ENCODE assay signal across 9 mouse cellular contexts in genomic region chr5:107727007-107727402, GRCm38 (mm10). TPM values are rescaled to one million over a fixed set of nuclear protein-coding genes. Genes with fewer than 3 reads are reported as not detected.
DNase-seq lines count a peak whose midpoint lies in the region; ATAC-seq and TF ChIP-seq lines count a peak whose summit lies in the region.
"Had no signal": no experiment of that assay in that cellular context is flagged by ENCODE, and none has a peak within 500 bp of the region (broad histone marks: within the 10 kb centered on the region; RNA-seq: fewer than 3 reads in every experiment).

No protein-coding gene starts in this region.

- H3K4me3 ChIP-seq in embryonic facial prominence, embryonic 10.5 days = peak overlapping the region; percentile 42
- H3K4me3 ChIP-seq in hindbrain, embryonic 10.5 days = peak overlapping the region; percentile 43
- H3K4me3 ChIP-seq in liver, postnatal 0 days (ENCODE audit: low read depth, low read length) = peak overlapping the region; percentile 47

- peak; percentile 8 for DNase-seq in kidney, adult 18-20 months
- DNase-seq in kidney, postnatal 4 days = no peak
- DNase-seq in embryonic facial prominence, embryonic 10.5 days (ENCODE audit: low spot score) = no peak
- no peak for DNase-seq in hindbrain, embryonic 10.5 days (ENCODE audit: low spot score)
- no peak for DNase-seq in liver, postnatal 0 days
- DNase-seq in layer of hippocampus, adult 11-12 months (ENCODE audit: low spot score) = no peak
- no peak for DNase-seq in left cerebral cortex, postnatal 10 days (ENCODE audit: extremely low spot score in 1 of 2, low spot score in 2 of 2)
- DNase-seq in layer of hippocampus, postnatal 14 days (ENCODE audit: low spot score in 2 of 2) = no peak

- intact Hi-C loops in left cerebral cortex, postnatal 10 days (cut with DNase I) = loop anchor here (5.0 kb wide), 1 partner anchor 1260 kb away; no protein-coding TSS in a partner anchor

- H3K9me3 ChIP-seq in embryonic facial prominence, embryonic 10.5 days = no peaks in the 10 kb centered on the region
- H3K9me3 ChIP-seq in hindbrain, embryonic 10.5 days = no peaks in the 10 kb centered on the region
- no peaks in the 10 kb centered on the region for H3K9me3 ChIP-seq in liver, postnatal 0 days (ENCODE audit: low read length)

- peak overlapping the region; percentile 53 for H3K9ac ChIP-seq in liver, postnatal 0 days (replicated peaks)

- peaks cover 100% of the 10 kb centered on the region for H3K27me3 ChIP-seq in embryonic facial prominence, embryonic 10.5 days (replicated peaks; ENCODE audit: low read depth, poor library complexity, severe bottlenecking)
- H3K27me3 ChIP-seq in hindbrain, embryonic 10.5 days (ENCODE audit: insufficient read depth, poor library complexity, severe bottlenecking) = peaks cover 100% of the 10 kb centered on the region
- H3K27me3 ChIP-seq in liver, postnatal 0 days (ENCODE audit: insufficient read depth, low read length) = peaks cover 63% of the 10 kb centered on the region

- TF ChIP-seq CTCF in liver, postnatal 0 days (IDR thresholded peaks at IDR 0.05; ENCODE audit: low read depth) = no peak

- ATAC-seq in liver, postnatal 0 days = no peak

- no peak overlapping the region for H3K27ac ChIP-seq in embryonic facial prominence, embryonic 10.5 days (replicated peaks)
- H3K27ac ChIP-seq in hindbrain, embryonic 10.5 days = no peak overlapping the region
- 0 out of 2 replicates have a peak overlapping the region, but pooled peaks have one; percentile 73 for H3K27ac ChIP-seq in liver, postnatal 0 days (ENCODE audit: low read depth)

- H3K4me1 ChIP-seq in embryonic facial prominence, embryonic 10.5 days = peaks cover 44% of the 10 kb centered on the region
- peaks cover 42% of the 10 kb centered on the region for H3K4me1 ChIP-seq in hindbrain, embryonic 10.5 days (replicated peaks)
- H3K4me1 ChIP-seq in liver, postnatal 0 days (ENCODE audit: insufficient read depth) = peaks cover 35% of the 10 kb centered on the region

- no peaks in the 10 kb centered on the region for H3K36me3 ChIP-seq in embryonic facial prominence, embryonic 10.5 days (replicated peaks)
- H3K36me3 ChIP-seq in hindbrain, embryonic 10.5 days = no peaks in the 10 kb centered on the region
- no peaks in the 10 kb centered on the region for H3K36me3 ChIP-seq in liver, postnatal 0 days (replicated peaks; ENCODE audit: insufficient read depth, low read length)

- H3K4me2 ChIP-seq in liver, postnatal 0 days (ENCODE audit: low read depth, low read length) = peak overlapping the region; percentile 77

- TF ChIP-seq EP300 in liver, postnatal 0 days (IDR thresholded peaks at IDR 0.05; ENCODE audit: low read depth) = no peak

- WGBS in embryonic facial prominence, embryonic 10.5 days = 17% methylated on average over 12 of the region's 12 CpGs
- WGBS in hindbrain, embryonic 10.5 days = 15% methylated on average over 12 of the region's 12 CpGs
- WGBS in liver, postnatal 0 days (ENCODE audit: insufficient replicate concordance) = 24% methylated on average over 12 of the region's 12 CpGs

RNA-seq across cellular contexts. Expression of gene Gfi1, which starts 1.2 kb away (rescaled TPM):
- polyA plus RNA-seq in embryonic facial prominence, embryonic 10.5 days (2016; fragmentation: Nextera tagmentation; extraction: Ambion mirVana) = 0.05 TPM in 1 of 2 replicates, not detected in the other
- 0.05 TPM in 1 of 2 replicates, not detected in the other for polyA plus RNA-seq in hindbrain, embryonic 10.5 days (2016; fragmentation: Nextera tagmentation; extraction: Ambion mirVana)
- polyA plus RNA-seq in liver, postnatal 0 days (2015; fragmentation: Nextera tagmentation; extraction: Ambion mirVana) = 1.3 and 1.4 TPM in 2 replicates
- total RNA-seq in left cerebral cortex, postnatal 10 days (2021) = not detected
- not detected for total RNA-seq in layer of hippocampus, postnatal 14 days (2021)
- total RNA-seq: left cerebral cortex, adult 18-20 months had no signal
